Mouse (Mus musculus) small intestine, adult 2 months (tissue): ENCODE results near the gene Rasal2. TPM values are rescaled to one million over a fixed set of nuclear protein-coding genes. Genes with fewer than 3 reads are reported as not detected.

Experiments used
- H3K27ac ChIP-seq: fragments of 200-500 bp; 2 replicates; pipeline ENCODE4 v1.5.1; 2012; ENCODE audit warnings: low read depth, low read length, control low read depth, inconsistent platforms; ENCODE audit not compliant: insufficient read depth
- H3K27me3 ChIP-seq: fragments of 200-500 bp; 2 replicates; pipeline ENCODE4 v1.6.1; 2012; ENCODE audit warnings: mild to moderate bottlenecking, moderate library complexity, low read length, inconsistent platforms; ENCODE audit not compliant: control insufficient read depth, insufficient read depth
- H3K36me3 ChIP-seq: fragments of 200-500 bp; 2 replicates; pipeline ENCODE4 v1.6.1; 2012; ENCODE audit warnings: mild to moderate bottlenecking, low read length, control low read depth, inconsistent platforms; ENCODE audit not compliant: control insufficient read depth, insufficient read depth
- H3K4me1 ChIP-seq: fragments of 200-500 bp; 2 replicates; pipeline ENCODE4 v1.6.1; 2012; ENCODE audit warnings: low read length, inconsistent platforms, mixed read lengths; ENCODE audit not compliant: control insufficient read depth, insufficient read depth, insufficient read length
- H3K4me3 ChIP-seq: fragments of 200-500 bp; 2 replicates; pipeline ENCODE4 v1.5.1; 2012; ENCODE audit warnings: low read depth, mild to moderate bottlenecking, control low read depth, inconsistent platforms, low read length, moderate library complexity
- CTCF ChIP-seq: fragments of 200-500 bp; IDR thresholded peaks from 2 replicates; pipeline ENCODE4 v1.5.1; 2012; ENCODE audit warnings: low read depth, mild to moderate bottlenecking, control low read depth, inconsistent platforms, low read length, moderate library complexity, mixed read lengths; ENCODE audit not compliant: insufficient replicate concordance, insufficient read length; ENCODE audit errors: extremely low read depth
- POLR2A ChIP-seq: fragments of 200-500 bp; IDR thresholded peaks from 2 replicates; pipeline ENCODE4 v1.6.1; 2012; ENCODE audit warnings: low read depth, mild to moderate bottlenecking, control low read depth, inconsistent platforms, low read length, moderate library complexity
- WGBS: fragments of 180-500 bp; shearing (Covaris S2); methylation state at CpG from one replicate; pipeline ENCODE4 v1.1.7; 2018; 5-methylcytosine and 5-hydroxymethylcytosine counted together
- polyA plus RNA-seq: library from polyadenylated mRNA; depleted of rRNA; stranded (reverse); fragments of >200 nt; gene quantifications from 2 replicates; pipeline ENCODE4 v1.2.3, GENCODE M21; 2012; rRNA removed

Gene Rasal2
- polyA plus RNA-seq = 1.0 and 1.4 TPM in 2 replicates

DNA sequence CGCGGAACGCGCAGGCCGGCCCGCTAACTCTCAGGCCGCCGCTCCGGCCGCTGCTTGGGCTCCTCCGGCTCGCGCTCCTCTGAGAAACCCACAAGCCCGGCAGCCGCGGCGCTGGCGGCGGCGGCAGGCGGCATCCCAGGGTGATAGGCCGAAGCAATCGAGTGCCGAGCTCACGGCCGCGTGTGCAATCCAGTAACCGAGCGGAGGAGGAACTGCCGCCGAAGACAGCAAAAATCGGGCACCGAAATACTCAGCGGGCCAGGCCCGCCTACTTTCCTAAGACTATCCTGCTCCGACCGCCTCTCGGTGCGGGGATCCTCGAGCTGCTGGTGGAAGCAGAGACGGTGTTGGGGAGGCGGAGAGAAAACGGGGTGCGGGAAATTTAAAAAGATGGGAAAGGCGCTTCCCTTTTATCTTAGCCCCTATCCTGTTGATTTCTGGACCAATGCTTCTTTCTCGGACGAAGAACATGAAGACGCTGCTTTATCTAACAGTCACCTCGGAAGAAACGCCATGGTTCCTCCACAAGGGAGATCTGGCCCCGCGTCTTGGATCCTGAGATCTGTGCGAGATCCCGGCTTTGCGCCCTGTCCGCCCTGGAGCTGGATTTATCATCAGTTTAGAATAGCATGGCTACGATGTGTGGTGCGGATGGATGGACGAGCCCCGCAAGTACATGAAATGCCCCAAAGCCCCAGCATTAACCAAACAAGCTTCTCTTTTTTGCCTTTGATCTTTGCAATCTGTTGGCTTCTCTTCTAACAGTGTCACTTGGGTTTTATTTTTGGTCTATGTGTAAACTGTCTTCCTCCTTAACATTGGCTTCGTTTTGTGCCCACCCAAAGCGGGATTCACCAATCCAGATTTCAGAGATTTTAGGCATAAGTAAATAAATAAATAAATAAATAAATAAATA, at the start of gene Rasal2:
Gene Rasal2, minus strand, starts transcription at position 142 of the 916 bp plus-strand sequence.
- Histone ChIP-seq H3K4me1 (peaks cover 4% of the 10 kb centered on the region; the same call in 1 of the 2 replicates), H3K27ac (peak within 1 kb of the TSS; percentile 70), H3K4me3 (peak within 1 kb of the TSS; percentile 96), H3K36me3 (no peaks in the 10 kb centered on the region), H3K27me3 (no peaks in the 10 kb centered on the region)
- WGBS = 1% methylated on average over 62 of the region's 62 CpGs
- TF ChIP-seq POLR2A (peak; percentile 34), CTCF (no peak)

DNA sequence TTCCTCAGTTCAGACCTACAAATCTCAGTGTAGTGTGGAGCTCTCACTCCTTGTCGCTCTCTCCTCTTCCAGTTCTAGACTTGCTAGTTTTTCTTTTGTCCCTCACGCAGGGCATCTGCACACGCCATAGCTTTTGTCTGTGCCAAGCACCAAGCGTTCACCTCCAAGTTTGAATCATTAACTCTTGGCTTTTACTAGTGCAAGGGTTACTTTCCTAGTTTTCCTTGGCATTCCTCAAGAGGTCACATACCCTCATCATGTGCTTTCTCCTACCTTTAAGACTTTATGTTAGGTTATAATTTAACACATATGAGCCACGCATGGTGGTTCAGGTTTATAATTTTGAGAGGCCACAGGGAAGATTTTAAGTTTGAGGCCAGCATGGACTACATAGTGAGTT, 48.9 kb upstream of the Rasal2 start:
- Histone ChIP-seq H3K27ac (no peak overlapping the region), H3K36me3 (no peaks in the 10 kb centered on the region), H3K4me1 (peaks cover 6% of the 10 kb centered on the region), H3K27me3 (no peaks in the 10 kb centered on the region), H3K4me3 (no peak overlapping the region)
- WGBS = 94% methylated on average over 5 of the region's 5 CpGs
- TF ChIP-seq CTCF (no peak), POLR2A (no peak)

DNA sequence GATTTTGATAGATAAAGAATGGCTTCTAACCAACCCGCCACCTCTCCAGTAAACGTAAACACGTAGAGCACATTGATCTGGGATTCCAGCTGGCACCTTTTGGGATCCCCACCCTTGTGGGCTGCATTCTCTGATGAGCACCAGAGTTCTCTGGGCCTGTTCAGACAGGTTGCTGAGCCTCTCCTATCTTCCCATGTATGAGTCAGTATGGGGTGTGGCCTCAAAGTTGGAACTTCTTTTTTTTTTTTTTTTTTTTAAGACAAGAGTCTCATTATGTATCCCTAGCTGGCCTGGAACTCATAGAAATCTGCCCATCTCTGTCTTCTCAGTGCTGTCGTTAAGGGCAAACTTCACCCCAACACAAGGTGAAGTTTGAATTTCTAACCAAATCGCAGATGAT, 47.5 kb upstream of the Rasal2 start:
- no peak overlapping the region for H3K4me3 ChIP-seq
- no peak overlapping the region for H3K27ac ChIP-seq
- 87% methylated on average over 5 of the region's 5 CpGs for WGBS
- TF ChIP-seq CTCF (no peak), POLR2A (no peak)
- peaks cover 6% of the 10 kb centered on the region for H3K4me1 ChIP-seq
- no peaks in the 10 kb centered on the region for H3K27me3 ChIP-seq
- no peaks in the 10 kb centered on the region for H3K36me3 ChIP-seq

DNA sequence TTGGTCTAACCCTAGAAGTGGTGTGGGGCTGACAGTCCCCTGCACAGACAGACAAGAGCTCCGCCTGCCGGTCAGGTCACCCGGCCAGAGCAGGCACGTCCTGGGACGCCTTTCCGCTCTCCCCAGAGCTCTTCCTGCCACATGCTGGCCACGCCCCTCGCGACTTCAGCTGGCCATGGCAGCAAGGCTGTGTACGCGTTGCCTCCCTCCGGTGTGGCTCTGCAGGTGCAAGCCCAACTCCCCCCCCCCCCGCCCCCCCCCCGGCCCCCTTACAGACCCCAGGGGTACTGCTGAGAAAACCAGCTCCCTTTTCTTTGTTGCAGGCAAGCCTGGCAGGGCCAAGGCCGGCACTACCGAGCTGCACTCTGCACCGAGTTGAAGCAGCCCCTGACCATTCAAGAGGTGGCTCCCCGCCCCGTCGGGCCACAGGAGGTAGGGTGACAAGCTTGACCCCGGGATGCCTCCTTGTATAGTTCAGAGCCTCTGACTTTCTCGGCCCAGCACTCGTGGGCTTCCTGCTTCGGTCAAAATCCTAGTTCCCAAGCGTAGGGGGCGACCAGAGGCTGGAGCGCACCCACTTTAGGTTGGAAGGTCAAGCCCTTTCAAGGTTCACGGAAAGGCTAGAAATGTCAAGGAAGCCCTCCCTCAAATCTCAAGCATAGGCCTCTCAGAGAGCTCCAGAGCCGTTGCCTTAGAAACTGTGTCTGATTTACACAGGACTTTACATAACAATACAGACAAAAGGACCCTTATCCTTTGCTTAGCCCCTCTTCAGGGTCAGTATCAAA, 46.2 kb upstream of the Rasal2 start, which contains the start of gene Cryzl2:
Gene Cryzl2, plus strand, starts transcription at position 157 of the 788 bp plus-strand sequence.
- H3K27ac ChIP-seq = no peak within 1 kb of the TSS
- 19% methylated on average over 29 of the region's 29 CpGs for WGBS

DNA sequence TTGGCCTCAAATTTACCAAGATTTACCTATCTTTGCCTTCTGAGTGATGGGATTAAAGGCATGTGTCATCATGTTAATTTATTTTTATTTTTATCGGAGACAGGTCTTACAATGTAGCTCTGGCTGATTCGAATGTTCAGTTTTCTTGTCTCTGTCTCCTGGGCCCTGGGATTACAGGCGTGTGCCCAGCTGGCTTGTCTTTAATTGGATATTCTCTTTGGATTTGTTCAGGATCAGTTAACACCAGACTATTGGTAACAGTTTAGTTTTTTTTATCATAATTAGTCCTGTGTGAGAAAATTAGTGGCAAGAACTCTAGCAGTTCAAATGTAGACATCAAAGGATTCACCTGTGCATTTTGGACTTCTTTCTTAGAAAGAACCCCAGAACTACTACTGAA, 45.4 kb upstream of the Rasal2 start:
- Histone ChIP-seq H3K36me3 (no peaks in the 10 kb centered on the region), H3K27me3 (no peaks in the 10 kb centered on the region), H3K4me3 (no peak overlapping the region), H3K4me1 (peaks cover 6% of the 10 kb centered on the region), H3K27ac (no peak overlapping the region)
- WGBS = 95% methylated on average over 3 of the region's 3 CpGs
- no peak for TF ChIP-seq CTCF
- no peak for TF ChIP-seq POLR2A

More for the DNA sequence above, 46.2 kb upstream of the Rasal2 start, which contains the start of gene Cryzl2:
- Histone ChIP-seq H3K4me1 (peaks cover 6% of the 10 kb centered on the region), H3K36me3 (no peaks in the 10 kb centered on the region), H3K27me3 (no peaks in the 10 kb centered on the region), H3K4me3 (peak within 1 kb of the TSS; percentile 56)
- TF ChIP-seq CTCF (peak; percentile 77), POLR2A (no peak)

DNA sequence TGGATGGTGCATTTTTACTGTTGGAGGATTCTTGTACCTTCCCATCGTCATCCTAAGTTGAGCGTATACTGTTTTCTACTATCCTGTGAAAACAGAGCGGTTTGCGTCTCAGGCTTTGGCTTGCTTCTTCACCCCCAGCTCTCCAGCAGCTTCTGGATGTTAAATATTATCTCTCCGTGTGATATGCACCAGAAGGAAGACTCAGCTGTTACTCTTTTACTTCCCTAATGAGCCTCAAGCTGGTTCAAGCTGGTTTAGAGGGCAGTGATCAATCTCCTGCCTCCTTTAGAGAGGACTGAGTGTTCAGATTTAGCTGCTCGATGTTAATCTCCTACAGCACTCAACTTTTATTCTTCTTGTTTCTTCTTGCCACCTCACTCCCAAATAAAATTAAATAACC, 42.5 kb upstream of the Rasal2 start:
- Histone ChIP-seq H3K36me3 (no peaks in the 10 kb centered on the region), H3K27me3 (no peaks in the 10 kb centered on the region), H3K4me1 (peaks cover 6% of the 10 kb centered on the region), H3K4me3 (no peak overlapping the region), H3K27ac (no peak overlapping the region)
- 67% methylated on average over 6 of the region's 6 CpGs for WGBS
- no peak for TF ChIP-seq CTCF
- TF ChIP-seq POLR2A = no peak
